Mouse (Mus musculus) bone marrow macrophage, adult 2 months (primary cell): ENCODE data around the gene Tmem231.

Experiments
- CTCF ChIP-seq: IDR thresholded peaks from 2 replicates; pipeline ENCODE4 v1.5.1; 2012; ENCODE audit warnings: low read depth, mild to moderate bottlenecking, low read length, moderate library complexity
- POLR2A ChIP-seq: IDR thresholded peaks from 2 replicates; pipeline ENCODE4 v1.6.1; 2012; ENCODE audit warnings: mild to moderate bottlenecking, low read depth, low read length, borderline replicate concordance

GRCm38 (mm10) chr8:111894955-111895354 lies 38.7 kb downstream of the Tmem231 start:
- TF ChIP-seq CTCF (0 out of 2 replicates have a peak, but pooled peaks have one; percentile 11), POLR2A (no peak)
